Comparison of ENCODE assay signal across 14 mouse cellular contexts in the genomic region with DNA sequence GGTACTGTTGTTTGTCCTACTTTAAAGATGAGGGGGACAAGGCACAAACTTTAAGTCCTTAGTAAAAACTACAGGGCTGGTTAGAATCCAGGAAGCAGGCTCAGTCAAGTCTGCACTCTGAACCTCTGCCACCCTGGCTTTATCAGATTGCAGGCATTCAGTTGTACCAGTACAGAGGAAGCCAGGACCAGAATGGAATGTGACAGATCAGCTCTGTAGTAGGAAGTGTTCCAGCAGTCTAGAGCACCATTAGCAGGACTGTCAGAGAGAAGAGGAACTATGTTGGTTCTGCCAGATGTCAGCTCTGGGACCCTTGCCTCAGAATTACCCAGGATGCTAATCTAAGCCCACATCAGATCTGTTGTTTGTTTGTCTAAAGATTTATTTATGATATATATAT. TPM values are rescaled to one million over a fixed set of nuclear protein-coding genes. Genes with fewer than 3 reads are reported as not detected.
DNase-seq lines count a peak whose midpoint lies in the region; ATAC-seq and TF ChIP-seq lines count a peak whose summit lies in the region.
"Had no signal": no experiment of that assay in that cellular context is flagged by ENCODE, and none has a peak within 500 bp of the region (broad histone marks: within the 10 kb centered on the region; RNA-seq: fewer than 3 reads in every experiment).

No protein-coding gene starts in this region.

- H3K27me3 ChIP-seq in kidney, postnatal 0 days (ENCODE audit: insufficient read depth, low read length) = no peaks in the 10 kb centered on the region
- H3K27me3 ChIP-seq: midbrain, embryonic 13.5 days had no signal

- no peak overlapping the region for H3K4me2 ChIP-seq in kidney, postnatal 0 days (ENCODE audit: low read length)
- H3K4me2 ChIP-seq: midbrain, embryonic 13.5 days had no signal

- H3K36me3 ChIP-seq in kidney, postnatal 0 days (ENCODE audit: insufficient read depth, low read length) = peaks cover 9% of the 10 kb centered on the region; the same call in 1 of the 2 replicates

- no peak for TF ChIP-seq CTCF in kidney, postnatal 0 days (IDR thresholded peaks at IDR 0.05; ENCODE audit: low read depth)

- no peak overlapping the region for H3K4me3 ChIP-seq in kidney, postnatal 0 days (replicated peaks; ENCODE audit: low read depth, low read length)
- H3K4me3 ChIP-seq: midbrain, embryonic 13.5 days had no signal

- no peaks in the 10 kb centered on the region for H3K4me1 ChIP-seq in kidney, postnatal 0 days (replicated peaks; ENCODE audit: insufficient read depth, low read length)

- DNase-seq in kidney, adult 11 months = peak; percentile 7
- DNase-seq in kidney, adult 18-20 months = no peak
- DNase-seq in urinary bladder, postnatal 14 days (ENCODE audit: low spot score) = peak; percentile 31
- no peak for DNase-seq in urinary bladder, adult 18-20 months (ENCODE audit: low spot score in 2 of 2)
- DNase-seq in kidney, postnatal 0 days (ENCODE audit: low spot score) = peak; percentile 31
- no peak for DNase-seq in thymus, postnatal 0 days (ENCODE audit: low spot score)
- no peak for DNase-seq in adrenal gland, adult 2 months
- no peak for DNase-seq in cerebellum, adult 8-10 months
- DNase-seq: adrenal gland, postnatal 10 days; left cerebral cortex, postnatal 4 days; liver, postnatal 0 days; thymus, postnatal 4 days had no signal

- no peak overlapping the region for H3K27ac ChIP-seq in kidney, postnatal 0 days
- H3K27ac ChIP-seq: midbrain, embryonic 13.5 days had no signal

- no peak overlapping the region for H3K9ac ChIP-seq in kidney, postnatal 0 days (ENCODE audit: low read depth, low read length)
- H3K9ac ChIP-seq: liver, postnatal 0 days; midbrain, embryonic 13.5 days had no signal

- no peaks in the 10 kb centered on the region for H3K9me3 ChIP-seq in kidney, postnatal 0 days (replicated peaks; ENCODE audit: low read length)
- H3K9me3 ChIP-seq: midbrain, embryonic 13.5 days had no signal

- ATAC-seq in kidney, postnatal 0 days (replicated peaks; ENCODE audit: low FRiP score, low read depth) = no peak
- ATAC-seq: hindbrain, embryonic 16.5 days; liver, postnatal 0 days; midbrain, embryonic 13.5 days had no signal

RNA-seq across cellular contexts. Expression of a gene that starts 6.1 kb away (rescaled TPM):
- polyA plus RNA-seq in kidney, postnatal 0 days (2015; fragmentation: Nextera tagmentation; extraction: Ambion mirVana) = 47.3 and 53.7 TPM in 2 replicates
- polyA plus RNA-seq in thymus, postnatal 0 days (2015; fragmentation: Nextera tagmentation; extraction: Ambion mirVana) = 33.8 and 36.3 TPM in 2 replicates
- 10 to 100 TPM; 22.3 to 26.3 TPM for total RNA-seq in adrenal gland, adult 2 months (2021)
- 5.0 and 6.7 TPM in 2 replicates for polyA plus RNA-seq in adrenal gland, adult 2 months (2012; rRNA removed)

RNA-seq across cellular contexts. Expression of a gene that starts 6.2 kb away (rescaled TPM):
- polyA plus RNA-seq in kidney, postnatal 0 days (2015; fragmentation: Nextera tagmentation; extraction: Ambion mirVana) = 70.1 and 70.9 TPM in 2 replicates
- polyA plus RNA-seq in thymus, postnatal 0 days (2015; fragmentation: Nextera tagmentation; extraction: Ambion mirVana) = 62.1 and 64.2 TPM in 2 replicates
- total RNA-seq in adrenal gland, adult 2 months (2021) = 10 to 100 TPM; 62.1 to 66.5 TPM
- 18.1 and 22.7 TPM in 2 replicates for polyA plus RNA-seq in adrenal gland, adult 2 months (2012; rRNA removed)

Comparison
In these comparisons a context has a peak if more than half of its experiments do, and no peak if none do; other contexts are left out.
1. DNase-seq: peak in kidney, adult 11 months (single experiment), urinary bladder, postnatal 14 days (single experiment) and kidney, postnatal 0 days (single experiment); none in kidney, adult 18-20 months (single experiment), urinary bladder, adult 18-20 months (0 of 2), thymus, postnatal 0 days (single experiment), adrenal gland, adult 2 months (single experiment) and cerebellum, adult 8-10 months (single experiment).